Mouse (Mus musculus) CH12.LX (cell line): ENCODE data around the gene Pla2g4f. TPM values are rescaled to one million over a fixed set of nuclear protein-coding genes. Genes with fewer than 3 reads are reported as not detected.

Source experiments
- DNase-seq: peaks from one replicate; pipeline ENCODE4 v3.0.0-alpha.2; 2013; ENCODE audit errors: extremely low read depth
- H3K27ac ChIP-seq: 2 replicates; pipeline ENCODE4 v1.5.1; 2012; ENCODE audit warnings: low read depth, mild to moderate bottlenecking, control low read depth, moderate library complexity; ENCODE audit not compliant: insufficient read depth
- H3K27me3 ChIP-seq: replicated peaks from 2 replicates; pipeline ENCODE3; 2012; ENCODE audit warnings: inconsistent platforms
- H3K36me3 ChIP-seq, 2 experiments: replicated peaks in 1 of 2; 2 replicates each; pipeline versions ENCODE3 to v1.6.1; 2012; ENCODE audit warnings: inconsistent platforms in 1 of 2, low read length in 1 of 2, mild to moderate bottlenecking in 1 of 2, mixed read lengths in 1 of 2, moderate library complexity in 1 of 2; ENCODE audit not compliant: control insufficient read depth in 1 of 2, insufficient read depth in 1 of 2
- H3K4me1 ChIP-seq, 2 experiments: 2 replicates each; pipeline ENCODE4 v1.6.1; 2012; ENCODE audit warnings: inconsistent platforms in 1 of 2, moderate library complexity in 1 of 2; ENCODE audit not compliant: insufficient read depth in 2 of 2, control insufficient read depth in 1 of 2
- H3K4me2 ChIP-seq: 2 replicates; pipeline ENCODE4 v1.6.1; 2012; ENCODE audit warnings: low read depth, mild to moderate bottlenecking, control low read depth; ENCODE audit not compliant: poor library complexity, insufficient read depth, severe bottlenecking
- H3K4me3 ChIP-seq, 3 experiments: fragments of 150-350 bp in 1 of 3; sonication (generic) in 1 of 3; replicated peaks in 1 of 3; 2 replicates each; pipeline versions ENCODE3 to v1.5.1; 2011 to 2012; ENCODE audit warnings: low read depth in 2 of 3, low read length in 2 of 3, mild to moderate bottlenecking in 2 of 3, moderate library complexity in 2 of 3, control low read depth in 1 of 3, improper control_type of control experiment in 1 of 3, inconsistent platforms in 1 of 3, mixed read lengths in 1 of 3; ENCODE audit not compliant: poor library complexity in 1 of 3
- H3K79me2 ChIP-seq: replicated peaks from 2 replicates; pipeline ENCODE4 v1.6.1; 2012; ENCODE audit warnings: mild to moderate bottlenecking, moderate library complexity; ENCODE audit not compliant: control insufficient read depth, poor library complexity, insufficient read depth, severe bottlenecking; ENCODE audit errors: extremely low read depth
- H3K9ac ChIP-seq: 2 replicates; pipeline ENCODE4 v1.6.1; 2012; ENCODE audit warnings: low read depth, mild to moderate bottlenecking, control low read depth, moderate library complexity; ENCODE audit not compliant: insufficient read depth
- H3K9me3 ChIP-seq: replicated peaks from 2 replicates; pipeline ENCODE3; 2012; ENCODE audit warnings: low read length, inconsistent platforms, mixed read lengths
- BHLHE40 ChIP-seq: IDR thresholded peaks from 2 replicates; pipeline ENCODE4 v1.6.1; 2011; ENCODE audit warnings: mild to moderate bottlenecking, low read depth, low read length, improper control_type of control experiment
- CHD2 ChIP-seq: IDR thresholded peaks from 2 replicates; pipeline ENCODE4 v1.6.1; 2011; ENCODE audit warnings: low read length, improper control_type of control experiment
- CTCF ChIP-seq, 2 experiments: IDR thresholded peaks in 1 of 2; conservative IDR thresholded peaks in 1 of 2; 2 replicates each; pipeline ENCODE4 v1.5.1; 2011 to 2012; ENCODE audit warnings: low read depth in 2 of 2, low read length in 2 of 2, improper control_type of control experiment in 1 of 2, inconsistent platforms in 1 of 2, mild to moderate bottlenecking in 1 of 2, moderate library complexity in 1 of 2
- E2F4 ChIP-seq: IDR thresholded peaks from 2 replicates; pipeline ENCODE4 v1.6.1; 2011; ENCODE audit warnings: low read depth, low read length, improper control_type of control experiment; ENCODE audit not compliant: insufficient replicate concordance
- ELF1 ChIP-seq: IDR thresholded peaks from 2 replicates; pipeline ENCODE4 v1.6.1; 2014; ENCODE audit warnings: low read depth, mild to moderate bottlenecking, inconsistent platforms, low read length, improper control_type of control experiment
- HCFC1 ChIP-seq: IDR thresholded peaks from 2 replicates; pipeline ENCODE4 v1.6.1; 2012; ENCODE audit warnings: low read depth, mild to moderate bottlenecking, inconsistent platforms, low read length, improper control_type of control experiment
- JUN ChIP-seq: IDR thresholded peaks from 2 replicates; pipeline ENCODE4 v1.6.1; 2011; ENCODE audit warnings: low read depth, mild to moderate bottlenecking, low read length, improper control_type of control experiment, moderate library complexity; ENCODE audit not compliant: insufficient read depth
- JUND ChIP-seq: conservative IDR thresholded peaks from 2 replicates; pipeline ENCODE4 v1.6.1; 2011; ENCODE audit warnings: low read depth, low read length, improper control_type of control experiment
- KAT2A ChIP-seq: IDR thresholded peaks from 2 replicates; pipeline ENCODE4 v1.6.1; 2012; ENCODE audit warnings: low read length, improper control_type of control experiment, inconsistent platforms; ENCODE audit not compliant: insufficient replicate concordance
- MAFK ChIP-seq: IDR thresholded peaks from 2 replicates; pipeline ENCODE4 v1.6.1; 2011; ENCODE audit warnings: low read length, improper control_type of control experiment; ENCODE audit not compliant: insufficient replicate concordance
- MAX ChIP-seq: IDR thresholded peaks from 2 replicates; pipeline ENCODE4 v1.6.1; 2011; ENCODE audit warnings: low read length, improper control_type of control experiment
- MXI1 ChIP-seq: IDR thresholded peaks from 2 replicates; pipeline ENCODE4 v1.6.1; 2011; ENCODE audit warnings: mild to moderate bottlenecking, low read depth, low read length, improper control_type of control experiment
- MYC ChIP-seq: IDR thresholded peaks from 2 replicates; pipeline ENCODE4 v1.6.1; 2011; ENCODE audit warnings: low read depth, mild to moderate bottlenecking, improper control_type of control experiment, low read length
- NRF1 ChIP-seq: IDR thresholded peaks from 2 replicates; pipeline ENCODE4 v1.6.1; 2014; ENCODE audit warnings: low read depth, mild to moderate bottlenecking, inconsistent platforms, low read length, improper control_type of control experiment, moderate library complexity
- POLR2AphosphoS2 ChIP-seq: IDR thresholded peaks from 2 replicates; pipeline ENCODE4 v1.6.1; 2011; ENCODE audit warnings: low read depth, low read length, improper control_type of control experiment
- RAD21 ChIP-seq: IDR thresholded peaks from 2 replicates; pipeline ENCODE4 v1.6.1; 2011; ENCODE audit warnings: low read depth, mild to moderate bottlenecking, low read length, improper control_type of control experiment, moderate library complexity
- TBP ChIP-seq: conservative IDR thresholded peaks from 2 replicates; pipeline ENCODE4 v1.6.1; 2011; ENCODE audit warnings: low read depth, low read length, improper control_type of control experiment
- TCF12 ChIP-seq: IDR thresholded peaks from 2 replicates; pipeline ENCODE4 v1.6.1; 2014; ENCODE audit warnings: low read depth, mild to moderate bottlenecking, inconsistent platforms, low read length, improper control_type of control experiment
- UBTF ChIP-seq: IDR thresholded peaks from 2 replicates; pipeline ENCODE4 v1.6.1; 2012; ENCODE audit warnings: low read depth, mild to moderate bottlenecking, inconsistent platforms, low read length, improper control_type of control experiment, moderate library complexity
- USF1 ChIP-seq: IDR thresholded peaks from 2 replicates; pipeline ENCODE4 v1.6.1; 2014; ENCODE audit warnings: low read depth, mild to moderate bottlenecking, inconsistent platforms, low read length, improper control_type of control experiment
- USF2 ChIP-seq: conservative IDR thresholded peaks from 2 replicates; pipeline ENCODE4 v1.6.1; 2011; ENCODE audit warnings: low read depth, low read length, improper control_type of control experiment
- ZC3H11A ChIP-seq: IDR thresholded peaks from 2 replicates; pipeline ENCODE4 v1.6.1; 2012; ENCODE audit warnings: low read depth, mild to moderate bottlenecking, inconsistent platforms, low read length, improper control_type of control experiment
- ZKSCAN1 ChIP-seq: IDR thresholded peaks from 2 replicates; pipeline ENCODE4 v1.6.1; 2012; ENCODE audit warnings: low read depth, inconsistent platforms, low read length, improper control_type of control experiment, borderline replicate concordance
- dilution Hi-C: fragments of 300-500 bp; cut with MboI; formaldehyde crosslinking; loops from 2 replicates; pipeline ENCODE4 v1.14.3; 2020; ENCODE audit warnings: low sequenced_read_pairs; ENCODE audit not compliant: extremely low pct_unique_long_range_greater_than_20kb, extremely low pct_ligation_motif_present
- in situ Hi-C: fragments of 300-500 bp; cut with MboI; formaldehyde crosslinking; loops from 3 replicates; pipeline ENCODE4 v1.14.3; 2019; ENCODE audit warnings: low sequenced_read_pairs, low pct_ligation_motif_present, low pct_unique_long_range_greater_than_20kb, mixed read lengths
- polyA plus RNA-seq: library from polyadenylated mRNA; unstranded; fragments of >175 nt; gene quantifications from 2 replicates; pipeline ENCODE4 v1.2.1, GENCODE M21; 2012; ENCODE audit warnings: low read depth; ENCODE audit not compliant: insufficient read length
- total RNA-seq, 2 experiments: library from RNA; depleted of rRNA; stranded (reverse); fragments of 300-350 nt in 1 of 2; fragments of >200 nt in 1 of 2; gene quantifications; 2 replicates each; pipeline ENCODE4 v1.2.3; 2012 to 2014

The Pla2g4f gene
- total RNA-seq (2012; rRNA removed) (0.84 and 1.3 TPM in 2 replicates), total RNA-seq (2014; rRNA removed) (not detected in 2 replicates), polyA plus RNA-seq (0.30 and 0.34 TPM in 2 replicates)

DNA sequence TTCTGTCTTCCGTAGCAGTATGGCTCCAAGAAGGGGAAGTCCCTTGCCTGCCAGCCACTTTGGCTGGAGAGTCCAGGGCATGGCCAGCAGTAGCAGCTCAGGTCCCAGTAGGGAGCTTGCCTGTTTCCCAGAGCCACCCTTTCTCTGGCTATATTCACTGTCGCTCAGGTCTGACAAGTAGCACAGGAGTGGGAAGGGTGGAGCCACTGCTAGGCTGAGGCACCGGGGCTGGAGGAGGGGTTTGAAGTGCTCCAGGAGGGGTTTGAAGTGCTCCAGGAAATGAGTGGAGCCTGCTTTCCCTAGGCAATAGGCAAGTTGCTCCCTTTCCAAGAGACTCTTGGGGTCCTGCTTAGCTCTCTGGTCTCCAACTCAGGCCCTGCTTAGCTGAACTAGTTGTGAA, at the start of gene Pla2g4f:
Pla2g4f (minus strand) TSS at position 190 of the 400 bp plus-strand sequence.
- H3K79me2 ChIP-seq, result no peaks in the 10 kb centered on the region
- no peak within 1 kb of the TSS for H3K9ac ChIP-seq
- in situ Hi-C loops (no loop called here), dilution Hi-C loops (no loop called here)
- H3K36me3 ChIP-seq, result peaks cover 26 to 39% of the 10 kb centered on the region in 2 experiments
- DNase-seq, result no peak
- no peaks in the 10 kb centered on the region for H3K9me3 ChIP-seq
- no peak within 1 kb of the TSS for H3K4me2 ChIP-seq
- no peaks in the 10 kb centered on the region for H3K27me3 ChIP-seq
- no peak within 1 kb of the TSS for H3K4me3 ChIP-seq
- H3K27ac ChIP-seq, result no peak within 1 kb of the TSS
- peaks cover 0 to 6% of the 10 kb centered on the region in 2 experiments; a peak in 1 of 4 replicates for H3K4me1 ChIP-seq
- TF ChIP-seq BHLHE40 (no peak), USF1 (no peak), CHD2 (no peak), USF2 (no peak), JUN (no peak), ZC3H11A (no peak), RAD21 (no peak), MXI1 (no peak), MAX (no peak), POLR2AphosphoS2 (no peak), MYC (no peak), CTCF (conservative IDR thresholded peaks at IDR 0.05 in 1 of 2, IDR thresholded peaks at IDR 0.05 in 1 of 2; ENCODE audit: low read depth in 2 of 2, low read length in 2 of 2) (no peak), MAFK (no peak), UBTF (no peak), NRF1 (no peak), TBP (no peak)

DNA sequence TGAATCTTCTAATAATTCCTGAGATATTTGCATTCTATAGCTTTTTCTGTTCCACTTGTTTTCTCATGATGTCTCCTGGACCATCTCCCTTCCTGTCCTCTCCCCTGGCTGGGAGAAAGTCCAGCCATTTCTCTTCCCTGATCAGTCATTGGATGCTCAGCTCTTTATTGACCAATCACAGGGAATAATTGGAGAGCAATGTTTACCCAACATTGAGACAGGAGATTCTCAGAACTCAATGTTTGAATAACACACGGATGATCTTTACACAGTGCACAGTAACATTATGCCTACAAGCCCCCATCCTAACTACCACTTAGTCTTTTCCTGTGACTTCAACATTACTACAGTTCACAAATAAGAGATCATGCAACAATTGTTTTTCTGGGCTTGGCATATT, 46.5 kb upstream of the Pla2g4f start:
- Histone ChIP-seq H3K36me3 (peaks cover 57 to 77% of the 10 kb centered on the region in 2 experiments), H3K27me3 (no peaks in the 10 kb centered on the region), H3K4me3 (no peak overlapping the region), H3K79me2 (no peaks in the 10 kb centered on the region), H3K4me2 (no peak overlapping the region), H3K9ac (no peak overlapping the region), H3K9me3 (no peaks in the 10 kb centered on the region), H3K4me1 (no peaks in the 10 kb centered on the region), H3K27ac (no peak overlapping the region)
- TF ChIP-seq NRF1 (no peak), KAT2A (no peak), ZKSCAN1 (no peak), UBTF (no peak), JUND (no peak), E2F4 (no peak), TCF12 (no peak), USF2 (no peak), HCFC1 (no peak), MYC (no peak), ELF1 (no peak), MXI1 (no peak)
- no peak for DNase-seq
- dilution Hi-C loops (no loop called here), in situ Hi-C loops (no loop called here)
